Mouse (Mus musculus) thymus, adult 2 months (tissue): ENCODE measurements around the gene Vamp1.

ENCODE experiments used
- CTCF ChIP-seq: fragments of 200-500 bp; IDR thresholded peaks from 2 replicates; pipeline ENCODE4 v1.5.1; 2012; ENCODE audit warnings: mild to moderate bottlenecking, control low read depth, low read length, moderate library complexity, borderline replicate concordance; ENCODE audit not compliant: control insufficient read depth, poor library complexity, insufficient read depth; ENCODE audit errors: extremely low read depth
- POLR2A ChIP-seq: fragments of 200-500 bp; IDR thresholded peaks from 2 replicates; pipeline ENCODE4 v1.6.1; 2012; ENCODE audit warnings: mild to moderate bottlenecking, low read length, control low read depth, moderate library complexity; ENCODE audit not compliant: control insufficient read depth, poor library complexity, insufficient read depth; ENCODE audit errors: extremely low read depth

DNA sequence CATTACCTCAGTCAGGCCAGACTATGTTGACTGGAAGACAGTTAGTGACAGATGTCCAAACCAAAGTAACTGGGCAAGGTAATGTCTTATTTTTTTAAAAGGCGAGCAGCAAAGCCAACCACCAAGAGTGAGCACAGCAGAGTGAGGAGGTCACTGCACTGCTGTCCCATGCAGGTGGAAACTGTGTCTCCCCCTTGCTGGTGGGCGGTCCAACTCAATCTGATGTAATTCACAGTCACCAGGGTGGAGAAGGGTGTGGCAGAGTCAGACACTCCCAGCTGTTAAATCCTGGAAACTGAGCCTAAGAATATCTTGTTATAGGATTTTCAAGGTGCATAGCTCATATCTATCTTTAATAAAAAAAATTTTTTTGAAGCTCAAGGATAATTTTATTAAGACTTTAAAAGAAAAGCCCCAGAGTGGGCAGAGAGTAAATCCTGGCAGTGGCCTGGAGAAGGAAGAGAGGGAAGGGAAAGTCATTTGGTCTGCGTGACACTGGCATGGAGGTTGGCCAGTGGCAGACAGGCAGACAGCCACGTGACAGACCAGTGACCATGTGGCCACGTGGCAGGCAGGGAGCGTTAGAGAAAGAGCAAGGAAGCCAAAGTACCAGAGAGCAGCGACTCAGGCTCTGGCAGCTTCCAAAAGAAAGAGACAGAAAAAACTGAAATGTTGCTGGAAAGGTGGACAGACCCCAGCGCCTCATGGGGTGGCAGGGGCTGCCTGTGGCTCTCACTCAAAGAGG is 41.0 kb downstream of the Vamp1 start:
- TF ChIP-seq CTCF (no peak), POLR2A (no peak)
